In genomic region chr2:32437612-32438166, GRCm38 (mm10) we compare ENCODE assay signal across 10 mouse cellular contexts. TPM values are rescaled to one million over a fixed set of nuclear protein-coding genes. Genes with fewer than 3 reads are reported as not detected.
A peak's percentile ranks its signal among the peaks of the same experiment; 100 is the strongest.
DNase-seq lines count a peak whose midpoint lies in the region; ATAC-seq and TF ChIP-seq lines count a peak whose summit lies in the region.
"Had no signal": no experiment of that assay in that cellular context is flagged by ENCODE, and none has a peak within 500 bp of the region (broad histone marks: within the 10 kb centered on the region; RNA-seq: fewer than 3 reads in every experiment).

No protein-coding gene starts in this region.

- WGBS in heart, adult 2 months: 34% methylated on average over 2 of the region's 2 CpGs
- WGBS in lung, embryonic 15.5 days: 79% methylated on average over 2 of the region's 2 CpGs
- WGBS in intestine, embryonic 16.5 days: 78% methylated on average over 2 of the region's 2 CpGs
- 77% methylated on average over 2 of the region's 2 CpGs for WGBS in stomach, embryonic 16.5 days

- H3K9me3 ChIP-seq in lung, embryonic 15.5 days: no peaks in the 10 kb centered on the region
- no peaks in the 10 kb centered on the region for H3K9me3 ChIP-seq in intestine, embryonic 16.5 days (ENCODE audit: control insufficient read depth, low read length)
- no peaks in the 10 kb centered on the region for H3K9me3 ChIP-seq in stomach, embryonic 16.5 days (replicated peaks; ENCODE audit: control insufficient read depth, low read length)

- no peak overlapping the region for H3K4me2 ChIP-seq in lung, embryonic 15.5 days
- no peak overlapping the region for H3K4me2 ChIP-seq in intestine, embryonic 16.5 days (ENCODE audit: low read depth, low read length)
- no peak overlapping the region for H3K4me2 ChIP-seq in stomach, embryonic 16.5 days (ENCODE audit: low read depth, low read length)

- intact Hi-C loops in heart, adult 2 months (cut with DNase I): no loop called here

- H3K79me2 ChIP-seq in heart, adult 2 months (replicated peaks; ENCODE audit: control insufficient read depth, insufficient read depth, low read length): peaks cover 2% of the 10 kb centered on the region; the same call in 1 of the 2 replicates

- H3K36me3 ChIP-seq in heart, adult 2 months (ENCODE audit: control insufficient read depth, insufficient read depth, low read length): peaks cover 6% of the 10 kb centered on the region
- H3K36me3 ChIP-seq in lung, embryonic 15.5 days: no peaks in the 10 kb centered on the region
- H3K36me3 ChIP-seq in intestine, embryonic 16.5 days (ENCODE audit: control insufficient read depth, insufficient read depth, low read length): no peaks in the 10 kb centered on the region
- no peaks in the 10 kb centered on the region for H3K36me3 ChIP-seq in stomach, embryonic 16.5 days (ENCODE audit: control insufficient read depth, insufficient read depth, low read length)

- no peak overlapping the region for H3K9ac ChIP-seq in heart, adult 2 months (ENCODE audit: low read depth, low read length)
- no peak overlapping the region for H3K9ac ChIP-seq in lung, embryonic 15.5 days
- no peak overlapping the region for H3K9ac ChIP-seq in intestine, embryonic 16.5 days (ENCODE audit: low read depth, low read length)
- H3K9ac ChIP-seq in stomach, embryonic 16.5 days (ENCODE audit: low read length): 0 out of 2 replicates have a peak overlapping the region, but pooled peaks have one; percentile 2

- no peak for TF ChIP-seq CTCF in heart, adult 2 months (IDR thresholded peaks at IDR 0.05)

- TF ChIP-seq POLR2A in heart, adult 2 months (IDR thresholded peaks at IDR 0.05; ENCODE audit: insufficient read depth, low read depth, low read length): no peak

- DNase-seq in heart, adult 2 months: no peak
- DNase-seq in heart, adult 11 months: no peak
- DNase-seq in lung, adult 18-20 months: no peak
- DNase-seq in embryo, embryonic 10.5 days (ENCODE audit: low spot score): no peak
- no peak for DNase-seq in urinary bladder, postnatal 4 days (ENCODE audit: low spot score in 2 of 2)
- DNase-seq: right cerebral cortex, postnatal 4 days had no signal

- H3K27me3 ChIP-seq in heart, adult 2 months (ENCODE audit: control insufficient read depth, insufficient read depth, low read length): no peaks in the 10 kb centered on the region
- H3K27me3 ChIP-seq in lung, embryonic 15.5 days: no peaks in the 10 kb centered on the region
- no peaks in the 10 kb centered on the region for H3K27me3 ChIP-seq in intestine, embryonic 16.5 days (replicated peaks; ENCODE audit: control insufficient read depth, insufficient read depth, low read length)
- H3K27me3 ChIP-seq in stomach, embryonic 16.5 days (ENCODE audit: control insufficient read depth, insufficient read depth, low read length): no peaks in the 10 kb centered on the region

- H3K4me3 ChIP-seq in heart, adult 2 months: no peak overlapping the region
- no peak overlapping the region for H3K4me3 ChIP-seq in lung, embryonic 15.5 days
- no peak overlapping the region for H3K4me3 ChIP-seq in intestine, embryonic 16.5 days (ENCODE audit: low read length)
- H3K4me3 ChIP-seq in stomach, embryonic 16.5 days (replicated peaks; ENCODE audit: low read length): no peak overlapping the region
- H3K4me3 ChIP-seq: erythroblast, embryonic 14.5 days had no signal

- TF ChIP-seq EP300 in heart, adult 2 months (IDR thresholded peaks at IDR 0.05; ENCODE audit: insufficient read depth, low read depth, low read length): no peak

- peaks cover 12% of the 10 kb centered on the region for H3K4me1 ChIP-seq in heart, adult 2 months (ENCODE audit: control insufficient read depth, insufficient read depth, low read length)
- H3K4me1 ChIP-seq in lung, embryonic 15.5 days: peaks cover 37% of the 10 kb centered on the region
- H3K4me1 ChIP-seq in intestine, embryonic 16.5 days (ENCODE audit: control insufficient read depth, insufficient read depth, low read length): peaks cover 38% of the 10 kb centered on the region
- H3K4me1 ChIP-seq in stomach, embryonic 16.5 days (ENCODE audit: control insufficient read depth, insufficient read depth, low read length): peaks cover 16% of the 10 kb centered on the region

- ATAC-seq in lung, embryonic 15.5 days (ENCODE audit: borderline replicate concordance, extremely low read depth, low FRiP score, low TSS enrichment): no peak
- no peak for ATAC-seq in intestine, embryonic 16.5 days
- no peak for ATAC-seq in stomach, embryonic 16.5 days (ENCODE audit: insufficient read depth, low FRiP score)

- H3K27ac ChIP-seq in heart, adult 2 months: peak overlapping the region; percentile 47
- H3K27ac ChIP-seq in lung, embryonic 15.5 days: peak overlapping the region; percentile 62
- H3K27ac ChIP-seq in intestine, embryonic 16.5 days (ENCODE audit: low read length): peak overlapping the region; percentile 55
- peak overlapping the region; percentile 38; the same call in 1 of the 2 replicates for H3K27ac ChIP-seq in stomach, embryonic 16.5 days (ENCODE audit: low read length)

RNA-seq across cellular contexts. Expression of gene Naif1, which starts 12.6 kb away (rescaled TPM):
- 1 to 10 TPM; 2.8 to 3.4 TPM for total RNA-seq in heart, adult 2 months (2021)
- polyA plus RNA-seq in heart, adult 2 months (2012; rRNA removed): 3.7 and 4.6 TPM in 2 replicates
- polyA plus RNA-seq in lung, embryonic 15.5 days (2015; fragmentation: Nextera tagmentation; extraction: Ambion mirVana): 6.6 and 7.1 TPM in 2 replicates
- 5.1 and 5.3 TPM in 2 replicates for polyA plus RNA-seq in intestine, embryonic 16.5 days (2015; fragmentation: Nextera tagmentation; extraction: Ambion mirVana)
- polyA plus RNA-seq in stomach, embryonic 16.5 days (2015; fragmentation: Nextera tagmentation; extraction: Ambion mirVana): 5.1 and 5.7 TPM in 2 replicates

RNA-seq across cellular contexts. Expression of gene Slc25a25, which starts 13.6 kb away (rescaled TPM):
- total RNA-seq in heart, adult 2 months (2021): 10 to 100 TPM in 1 of 2 experiments, 1 to 10 TPM in 1; 8.5 to 10.1 TPM
- polyA plus RNA-seq in heart, adult 2 months (2012; rRNA removed): 5.7 and 7.3 TPM in 2 replicates
- polyA plus RNA-seq in lung, embryonic 15.5 days (2015; fragmentation: Nextera tagmentation; extraction: Ambion mirVana): 19.6 and 21.5 TPM in 2 replicates
- 19.3 and 19.9 TPM in 2 replicates for polyA plus RNA-seq in intestine, embryonic 16.5 days (2015; fragmentation: Nextera tagmentation; extraction: Ambion mirVana)
- polyA plus RNA-seq in stomach, embryonic 16.5 days (2015; fragmentation: Nextera tagmentation; extraction: Ambion mirVana): 15.4 and 16.9 TPM in 2 replicates

RNA-seq across cellular contexts. Expression of gene Ptges2, which starts 42.0 kb away (rescaled TPM):
- 10 to 100 TPM; 58.6 to 68.2 TPM for total RNA-seq in heart, adult 2 months (2021)
- 68.8 and 98.5 TPM in 2 replicates for polyA plus RNA-seq in heart, adult 2 months (2012; rRNA removed)
- 22.6 and 25.4 TPM in 2 replicates for polyA plus RNA-seq in lung, embryonic 15.5 days (2015; fragmentation: Nextera tagmentation; extraction: Ambion mirVana)
- polyA plus RNA-seq in intestine, embryonic 16.5 days (2015; fragmentation: Nextera tagmentation; extraction: Ambion mirVana): 49.1 and 49.8 TPM in 2 replicates
- 23.7 and 26.7 TPM in 2 replicates for polyA plus RNA-seq in stomach, embryonic 16.5 days (2015; fragmentation: Nextera tagmentation; extraction: Ambion mirVana)

RNA-seq across cellular contexts. Expression of gene Lcn2, which starts 49.6 kb away (rescaled TPM):
- 1 to 10 TPM; 4.1 to 6.9 TPM for total RNA-seq in heart, adult 2 months (2021)
- 6.6 and 11.3 TPM in 2 replicates for polyA plus RNA-seq in heart, adult 2 months (2012; rRNA removed)
- 2.2 TPM in 2 replicates for polyA plus RNA-seq in lung, embryonic 15.5 days (2015; fragmentation: Nextera tagmentation; extraction: Ambion mirVana)
- polyA plus RNA-seq in intestine, embryonic 16.5 days (2015; fragmentation: Nextera tagmentation; extraction: Ambion mirVana): 2.2 and 4.2 TPM in 2 replicates
- polyA plus RNA-seq in stomach, embryonic 16.5 days (2015; fragmentation: Nextera tagmentation; extraction: Ambion mirVana): 21.1 and 23.6 TPM in 2 replicates

RNA-seq across cellular contexts. Expression of gene 1110008P14Rik, which starts 56.0 kb away (rescaled TPM):
- 10 to 100 TPM; 39.6 to 44.8 TPM for total RNA-seq in heart, adult 2 months (2021)
- polyA plus RNA-seq in heart, adult 2 months (2012; rRNA removed): 129 and 132 TPM in 2 replicates
- 32.3 and 33.5 TPM in 2 replicates for polyA plus RNA-seq in lung, embryonic 15.5 days (2015; fragmentation: Nextera tagmentation; extraction: Ambion mirVana)
- 44.2 and 45.8 TPM in 2 replicates for polyA plus RNA-seq in intestine, embryonic 16.5 days (2015; fragmentation: Nextera tagmentation; extraction: Ambion mirVana)
- 41.5 and 41.9 TPM in 2 replicates for polyA plus RNA-seq in stomach, embryonic 16.5 days (2015; fragmentation: Nextera tagmentation; extraction: Ambion mirVana)
